Mouse (Mus musculus) kidney, embryonic 16.5 days (tissue): Measurements from ENCODE around the gene Sostdc1. TPM values are rescaled to one million over a fixed set of nuclear protein-coding genes. Genes with fewer than 3 reads are reported as not detected.

Source experiments
- ATAC-seq: fragments of 200-750 bp; cut with Nextera tagmentation; 2 replicates; pipeline ENCODE4 v1.8.0; 2017; ENCODE audit warnings: moderate TSS enrichment; ENCODE audit not compliant: low FRiP score, low TSS enrichment
- H3K27ac ChIP-seq: fragments of 300-500 bp; sonication (generic); 2 replicates; pipeline ENCODE4 v1.5.1; 2014; ENCODE audit warnings: low read length
- H3K27me3 ChIP-seq: fragments of 300-500 bp; sonication (generic); 2 replicates; pipeline ENCODE4 v1.6.1; 2014; ENCODE audit warnings: low read length, control low read depth, mixed read lengths; ENCODE audit not compliant: insufficient read depth
- H3K36me3 ChIP-seq: fragments of 300-500 bp; sonication (generic); 2 replicates; pipeline ENCODE4 v1.6.1; 2014; ENCODE audit warnings: low read length, control low read depth, mixed read lengths; ENCODE audit not compliant: insufficient read depth
- H3K4me1 ChIP-seq: fragments of 300-500 bp; sonication (generic); 2 replicates; pipeline ENCODE4 v1.6.1; 2014; ENCODE audit warnings: low read length, control low read depth, mixed read lengths; ENCODE audit not compliant: insufficient read depth
- H3K4me2 ChIP-seq: fragments of 300-500 bp; sonication (generic); replicated peaks from 2 replicates; pipeline ENCODE4 v1.6.1; 2014; ENCODE audit warnings: low read depth, low read length
- H3K4me3 ChIP-seq: fragments of 300-500 bp; sonication (generic); 2 replicates; pipeline ENCODE4 v1.5.1; 2014; ENCODE audit warnings: mild to moderate bottlenecking, low read length
- H3K9ac ChIP-seq: fragments of 300-500 bp; sonication (generic); replicated peaks from 2 replicates; pipeline ENCODE4 v1.6.1; 2014; ENCODE audit warnings: low read length
- H3K9me3 ChIP-seq: fragments of 300-500 bp; sonication (generic); 2 replicates; pipeline ENCODE4 v1.6.1; 2016; ENCODE audit warnings: low read length, control low read depth
- WGBS: fragments of 180-500 bp; shearing (Covaris S2); extraction: QIAGEN DNeasy Blood & Tissue Kit; methylation state at CpG from one replicate; pipeline ENCODE4 v1.1.7; 2014; 5-methylcytosine and 5-hydroxymethylcytosine counted together
- polyA plus RNA-seq: library from polyadenylated mRNA; unstranded; fragments of >200 nt; fragmentation: Nextera tagmentation; extraction: Ambion mirVana; gene quantifications from 2 replicates; pipeline ENCODE4 v1.2.1, GENCODE M21; 2015

Sostdc1 gene
- 161 and 163 TPM in 2 replicates for polyA plus RNA-seq

DNA sequence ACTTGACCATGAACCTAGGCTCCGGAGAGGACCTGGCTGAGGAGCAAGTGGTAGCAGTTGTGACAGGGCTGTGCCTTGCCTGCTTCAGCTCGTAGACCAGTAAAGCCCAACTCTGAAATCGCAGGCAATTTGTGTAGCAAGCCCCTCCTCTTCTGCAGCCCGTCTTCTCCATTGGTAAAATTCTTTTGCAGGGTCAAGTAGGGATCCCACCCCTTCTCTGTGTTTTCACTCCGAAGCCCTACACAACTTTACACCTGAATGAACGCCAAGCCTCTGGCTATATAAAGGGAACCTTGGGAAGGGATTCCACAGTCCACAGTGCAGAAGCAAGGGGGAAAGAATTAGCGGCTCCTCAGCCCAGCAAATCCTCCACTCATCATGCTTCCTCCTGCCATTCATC, at the start of gene Sostdc1:
Gene Sostdc1, plus strand, starts transcription at position 224 of the 400 bp plus-strand sequence.
- H3K9me3 ChIP-seq: no peaks in the 10 kb centered on the region
- peak within 1 kb of the TSS; percentile 26 for H3K4me2 ChIP-seq
- H3K4me3 ChIP-seq: peak within 1 kb of the TSS; percentile 37
- peak within 1 kb of the TSS; percentile 49 for H3K9ac ChIP-seq
- peak; percentile 87 for ATAC-seq
- peaks cover 10% of the 10 kb centered on the region; the same call in 1 of the 2 replicates for H3K4me1 ChIP-seq
- no peaks in the 10 kb centered on the region for H3K27me3 ChIP-seq
- WGBS: 10% methylated on average over 7 of the region's 7 CpGs
- no peaks in the 10 kb centered on the region for H3K36me3 ChIP-seq
- H3K27ac ChIP-seq: peak within 1 kb of the TSS; percentile 4

DNA sequence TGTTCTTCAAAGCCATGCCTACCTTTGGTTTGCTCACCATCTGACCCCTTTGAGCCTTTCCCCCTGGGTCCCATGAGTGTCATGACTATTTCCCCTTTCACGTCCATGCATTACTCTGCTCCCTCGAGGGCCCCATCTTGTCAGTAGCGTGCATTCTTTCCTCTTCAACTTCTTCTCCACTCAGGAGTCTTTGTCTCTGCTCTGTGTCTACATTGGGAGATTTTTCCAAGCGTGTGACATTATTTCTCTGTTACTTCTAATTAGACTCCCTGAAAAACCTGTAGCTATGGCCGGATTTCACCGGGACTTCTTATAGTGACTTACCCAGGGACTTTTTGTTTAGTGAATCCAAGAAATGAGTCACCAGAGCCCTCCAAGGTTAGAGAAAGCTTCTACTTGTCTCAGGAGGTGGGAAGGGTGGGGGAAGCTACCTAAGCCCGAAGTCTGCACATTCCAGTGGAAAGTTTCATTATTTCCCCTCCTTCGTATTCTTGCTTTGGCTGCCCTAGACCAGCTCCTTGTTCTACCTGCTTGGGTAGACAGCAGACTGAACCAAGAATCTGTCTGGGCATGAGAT, 46.2 kb upstream of the Sostdc1 start:
- no peak for ATAC-seq
- WGBS: 85% methylated on average over 8 of the region's 8 CpGs
- Histone ChIP-seq H3K4me2 (no peak overlapping the region), H3K27ac (no peak overlapping the region), H3K9me3 (no peaks in the 10 kb centered on the region), H3K4me1 (no peaks in the 10 kb centered on the region), H3K27me3 (no peaks in the 10 kb centered on the region), H3K4me3 (no peak overlapping the region), H3K9ac (no peak overlapping the region), H3K36me3 (no peaks in the 10 kb centered on the region)

DNA sequence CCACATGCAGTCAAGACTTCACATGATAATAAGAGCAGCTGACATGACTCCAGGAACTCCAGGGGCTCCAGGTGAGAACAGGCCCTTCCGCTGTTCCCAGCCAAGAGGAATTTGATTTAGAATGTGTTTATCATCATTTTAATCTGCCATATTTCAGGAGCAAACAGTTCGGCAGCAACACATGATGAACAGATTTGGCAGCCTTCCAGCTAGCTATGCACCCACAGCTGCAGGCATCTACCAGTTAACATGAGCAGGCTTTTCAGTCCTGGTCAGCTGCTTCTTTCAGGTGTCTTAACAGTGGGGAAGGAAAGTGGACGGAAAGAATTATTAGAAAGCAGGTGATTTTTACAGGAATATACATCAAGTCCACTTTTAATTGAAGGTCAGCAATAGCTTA, 39.1 kb upstream of the Sostdc1 start:
- no peak overlapping the region for H3K9ac ChIP-seq
- no peak overlapping the region for H3K4me3 ChIP-seq
- no peaks in the 10 kb centered on the region for H3K27me3 ChIP-seq
- ATAC-seq: no peak
- no peak overlapping the region for H3K27ac ChIP-seq
- no peaks in the 10 kb centered on the region for H3K9me3 ChIP-seq
- WGBS: 54% methylated on average over 3 of the region's 3 CpGs
- no peaks in the 10 kb centered on the region for H3K4me1 ChIP-seq
- no peaks in the 10 kb centered on the region for H3K36me3 ChIP-seq
- no peak overlapping the region for H3K4me2 ChIP-seq

DNA sequence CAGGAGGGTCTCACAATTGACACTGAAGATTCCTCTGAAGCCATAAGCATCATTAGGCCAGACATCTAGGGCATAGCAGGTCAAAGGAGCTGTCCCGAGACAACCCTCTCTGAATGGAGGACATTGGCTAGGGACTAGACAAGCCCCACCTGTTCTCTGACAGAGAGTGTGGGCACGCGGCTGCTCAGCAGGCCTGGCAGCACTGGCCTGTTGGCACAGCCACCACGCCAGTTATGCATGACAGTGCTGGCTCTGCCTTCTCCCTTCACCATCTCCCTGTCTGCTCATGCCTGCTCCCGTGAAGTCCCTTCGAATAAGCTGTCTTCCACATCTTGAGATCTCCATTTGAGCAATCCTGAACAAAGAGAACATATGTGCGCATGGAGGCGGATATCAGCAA, 24.3 kb upstream of the Sostdc1 start:
- WGBS: 80% methylated on average over 8 of the region's 8 CpGs
- H3K27ac ChIP-seq: no peak overlapping the region
- ATAC-seq: no peak

DNA sequence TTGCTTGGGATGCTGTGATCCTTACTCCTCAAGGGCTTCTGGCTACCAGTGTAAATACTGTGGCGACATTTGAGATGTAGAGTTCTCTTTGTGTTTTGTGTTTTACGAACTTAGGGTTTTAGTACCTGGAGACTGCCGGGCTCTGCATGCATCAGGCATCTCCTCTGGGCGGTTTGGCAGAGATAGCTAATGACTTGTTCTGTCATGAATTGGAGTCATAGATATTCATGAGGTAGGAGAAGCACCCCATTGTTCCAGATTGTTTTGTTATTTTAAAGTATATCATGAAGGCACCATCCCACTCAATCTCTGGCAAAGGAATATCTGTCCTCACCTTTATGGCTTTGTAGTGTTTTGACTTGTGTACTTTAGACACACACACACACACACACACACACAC, 23.5 kb upstream of the Sostdc1 start:
- no peaks in the 10 kb centered on the region for H3K36me3 ChIP-seq
- no peaks in the 10 kb centered on the region for H3K9me3 ChIP-seq
- H3K4me2 ChIP-seq: no peak overlapping the region
- H3K27me3 ChIP-seq: no peaks in the 10 kb centered on the region
- H3K27ac ChIP-seq: no peak overlapping the region
- H3K4me3 ChIP-seq: no peak overlapping the region
- no peak overlapping the region for H3K9ac ChIP-seq
- no peaks in the 10 kb centered on the region for H3K4me1 ChIP-seq
- WGBS: 71% methylated on average over 4 of the region's 4 CpGs
- ATAC-seq: no peak

More for the DNA sequence above, 24.3 kb upstream of the Sostdc1 start:
- H3K4me3 ChIP-seq: no peak overlapping the region
- no peaks in the 10 kb centered on the region for H3K9me3 ChIP-seq
- H3K4me1 ChIP-seq: no peaks in the 10 kb centered on the region
- H3K27me3 ChIP-seq: no peaks in the 10 kb centered on the region
- H3K4me2 ChIP-seq: no peak overlapping the region
- no peak overlapping the region for H3K9ac ChIP-seq
- no peaks in the 10 kb centered on the region for H3K36me3 ChIP-seq

DNA sequence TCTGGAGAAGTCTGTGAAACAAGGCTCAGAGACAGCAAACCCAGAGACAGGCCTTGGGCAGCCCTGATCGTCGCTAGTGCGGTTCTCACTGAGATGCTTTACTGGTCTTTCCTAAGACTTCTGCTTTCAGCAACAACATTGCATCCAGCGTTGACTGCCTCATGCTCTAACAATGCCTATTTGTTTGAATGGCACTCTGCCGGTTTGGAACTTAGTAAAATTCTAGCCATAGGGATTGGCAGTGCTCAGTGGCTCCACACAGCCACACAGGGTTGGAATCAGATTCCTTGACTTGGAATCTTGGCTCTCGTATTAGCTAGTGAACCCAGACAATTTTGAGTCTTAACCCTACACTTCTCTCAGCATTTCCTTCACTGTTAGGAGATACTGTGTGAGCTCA, 22.6 kb upstream of the Sostdc1 start:
- Histone ChIP-seq H3K4me2 (no peak overlapping the region), H3K27me3 (no peaks in the 10 kb centered on the region), H3K9me3 (no peaks in the 10 kb centered on the region), H3K4me3 (no peak overlapping the region), H3K4me1 (no peaks in the 10 kb centered on the region), H3K9ac (no peak overlapping the region), H3K27ac (no peak overlapping the region), H3K36me3 (no peaks in the 10 kb centered on the region)
- WGBS: 88% methylated on average over 6 of the region's 6 CpGs
- no peak for ATAC-seq

DNA sequence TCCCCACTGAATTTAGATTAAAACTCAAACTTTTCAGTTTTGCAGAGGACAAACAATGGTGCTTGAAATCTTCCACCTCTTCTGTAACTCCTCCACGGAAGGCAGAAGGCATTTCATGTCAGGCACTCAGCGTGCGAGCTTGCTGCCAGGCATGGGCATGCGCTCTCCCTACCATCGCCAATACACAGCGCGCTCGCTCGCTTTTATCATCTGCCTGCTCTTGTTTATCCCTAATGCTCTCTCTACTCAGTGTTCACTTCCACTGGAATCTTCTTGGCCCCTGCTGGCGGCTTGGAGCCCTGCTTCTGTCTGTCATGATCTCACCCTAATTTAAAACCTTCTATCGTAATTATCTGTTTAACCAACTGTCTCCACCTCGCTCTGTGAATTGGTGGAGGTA, 11.6 kb upstream of the Sostdc1 start:
- no peak for ATAC-seq
- Histone ChIP-seq H3K4me1 (no peaks in the 10 kb centered on the region), H3K27me3 (no peaks in the 10 kb centered on the region), H3K4me2 (no peak overlapping the region), H3K4me3 (no peak overlapping the region), H3K36me3 (no peaks in the 10 kb centered on the region), H3K9ac (no peak overlapping the region), H3K27ac (no peak overlapping the region), H3K9me3 (no peaks in the 10 kb centered on the region)
- WGBS: 83% methylated on average over 12 of the region's 12 CpGs

DNA sequence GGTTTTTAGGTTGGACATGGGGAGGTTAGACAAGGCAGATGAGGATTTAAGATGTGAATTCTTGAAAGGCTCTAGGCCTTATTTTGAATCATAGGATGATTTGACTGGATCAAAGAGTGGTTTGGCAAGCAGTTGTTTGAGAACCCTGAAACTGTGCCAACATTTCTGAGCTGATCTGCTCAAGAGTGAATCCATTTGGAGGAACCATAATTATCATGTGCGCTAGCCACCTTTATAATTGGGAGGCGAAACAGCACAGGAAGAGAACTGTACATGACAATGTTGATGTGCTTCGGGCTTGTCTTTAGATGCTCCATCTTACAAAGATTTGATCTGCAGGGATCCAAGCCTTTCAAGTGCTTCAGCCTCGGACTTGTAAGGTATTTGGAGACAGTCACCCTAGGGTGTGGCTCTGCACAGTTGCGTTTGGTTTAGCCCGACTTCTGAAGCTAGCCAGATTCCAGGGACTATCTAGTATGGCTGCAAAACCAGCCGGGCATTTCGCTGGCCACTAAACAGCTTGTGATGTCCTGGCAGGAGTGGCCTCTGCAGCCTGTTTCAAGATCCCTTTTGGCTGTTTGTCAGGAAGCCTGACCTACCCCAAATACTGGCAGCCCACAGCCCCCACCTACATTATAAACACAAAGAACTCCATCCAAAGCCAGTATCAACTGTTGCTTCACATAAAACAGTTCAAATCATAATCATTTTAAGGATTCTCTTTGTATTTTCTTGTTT, 10.9 kb upstream of the Sostdc1 start:
- H3K4me2 ChIP-seq: no peak overlapping the region
- no peak overlapping the region for H3K4me3 ChIP-seq
- H3K9ac ChIP-seq: no peak overlapping the region
- H3K9me3 ChIP-seq: no peaks in the 10 kb centered on the region
- no peak overlapping the region for H3K27ac ChIP-seq
- WGBS: 76% methylated on average over 8 of the region's 8 CpGs
- no peaks in the 10 kb centered on the region for H3K27me3 ChIP-seq
- no peak for ATAC-seq
- H3K36me3 ChIP-seq: no peaks in the 10 kb centered on the region
- no peaks in the 10 kb centered on the region for H3K4me1 ChIP-seq

DNA sequence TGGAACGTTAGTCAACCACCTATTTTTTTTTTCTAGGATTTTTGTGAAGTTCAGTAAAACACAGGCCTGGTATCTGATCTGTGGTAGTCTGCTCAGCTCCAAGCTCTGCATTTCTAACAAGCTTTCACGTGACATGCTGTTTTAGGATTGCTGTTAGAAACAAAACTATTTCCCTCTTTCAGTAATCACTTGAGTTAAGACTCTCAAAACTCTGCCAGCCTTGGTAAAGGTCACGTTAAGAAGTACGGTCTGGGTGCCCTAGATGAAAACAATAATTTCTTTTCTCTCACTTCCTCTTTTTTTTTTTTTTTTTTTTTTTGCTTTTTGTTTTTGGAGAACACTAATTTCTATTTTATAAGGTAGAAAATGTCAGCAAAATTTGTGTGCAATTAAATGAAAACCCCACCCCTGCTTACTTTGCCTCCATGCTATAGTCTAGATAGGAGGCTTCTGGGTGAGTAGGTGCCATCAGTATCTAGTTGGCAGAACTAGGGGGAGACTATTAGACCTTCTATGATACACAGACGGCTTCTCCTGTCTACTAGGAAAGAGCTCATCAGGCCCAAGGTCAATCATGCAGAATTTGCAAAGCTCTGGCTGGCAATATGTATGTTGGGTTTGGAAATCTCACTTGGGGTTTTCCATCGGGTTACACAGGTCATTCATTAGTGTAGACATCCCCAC, 5.1 kb upstream of the Sostdc1 start:
- ATAC-seq: no peak
- H3K36me3 ChIP-seq: no peaks in the 10 kb centered on the region

DNA sequence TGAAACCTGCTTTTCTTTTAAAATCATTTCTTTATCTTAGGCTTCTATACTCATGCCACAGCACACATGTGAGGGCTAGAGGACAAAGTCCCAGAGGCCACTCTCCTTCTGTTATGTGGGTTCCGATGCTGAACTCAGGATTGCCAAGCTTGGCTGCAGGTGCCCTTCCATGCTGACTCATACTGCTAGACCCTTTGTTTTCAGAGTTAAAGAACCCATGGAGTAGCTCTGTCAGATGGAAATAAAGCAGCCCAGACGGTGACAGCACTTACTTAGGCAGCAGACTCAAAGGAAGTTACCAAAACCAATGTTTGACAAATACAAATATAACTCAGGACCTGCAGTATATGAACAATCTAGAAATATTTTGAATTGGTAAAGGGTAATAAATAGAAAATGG, 924 bp upstream of the Sostdc1 start:
- Histone ChIP-seq H3K4me3 (no peak overlapping the region), H3K27ac (no peak overlapping the region), H3K9ac (no peak overlapping the region), H3K4me1 (peaks cover 10% of the 10 kb centered on the region; the same call in 1 of the 2 replicates), H3K27me3 (no peaks in the 10 kb centered on the region), H3K4me2 (no peak overlapping the region), H3K9me3 (no peaks in the 10 kb centered on the region), H3K36me3 (no peaks in the 10 kb centered on the region)
- WGBS: 47% methylated on average over 2 of the region's 2 CpGs
- ATAC-seq: no peak

More for the DNA sequence above, 5.1 kb upstream of the Sostdc1 start:
- no peaks in the 10 kb centered on the region for H3K4me1 ChIP-seq
- H3K4me3 ChIP-seq: no peak overlapping the region
- H3K9me3 ChIP-seq: no peaks in the 10 kb centered on the region
- H3K4me2 ChIP-seq: no peak overlapping the region
- no peaks in the 10 kb centered on the region for H3K27me3 ChIP-seq
- 85% methylated on average over 6 of the region's 6 CpGs for WGBS
- no peak overlapping the region for H3K27ac ChIP-seq
- no peak overlapping the region for H3K9ac ChIP-seq
